Mouse (Mus musculus) brain, embryonic 14.5 days (tissue): ENCODE data around the gene Krt75.

Experiments used
- CTCF ChIP-seq: fragments of 200-500 bp; IDR thresholded peaks from 2 replicates; pipeline ENCODE4 v1.5.1; 2012; ENCODE audit warnings: inconsistent platforms, mild to moderate bottlenecking, moderate library complexity, borderline replicate concordance; ENCODE audit not compliant: insufficient read depth, insufficient read length; ENCODE audit errors: extremely low read depth
- POLR2A ChIP-seq: fragments of 200-500 bp; IDR thresholded peaks from 2 replicates; pipeline ENCODE4 v1.6.1; 2012; ENCODE audit warnings: mild to moderate bottlenecking, inconsistent platforms, borderline replicate concordance; ENCODE audit not compliant: poor library complexity, insufficient read depth, insufficient read length, severe bottlenecking; ENCODE audit errors: extremely low read depth

DNA sequence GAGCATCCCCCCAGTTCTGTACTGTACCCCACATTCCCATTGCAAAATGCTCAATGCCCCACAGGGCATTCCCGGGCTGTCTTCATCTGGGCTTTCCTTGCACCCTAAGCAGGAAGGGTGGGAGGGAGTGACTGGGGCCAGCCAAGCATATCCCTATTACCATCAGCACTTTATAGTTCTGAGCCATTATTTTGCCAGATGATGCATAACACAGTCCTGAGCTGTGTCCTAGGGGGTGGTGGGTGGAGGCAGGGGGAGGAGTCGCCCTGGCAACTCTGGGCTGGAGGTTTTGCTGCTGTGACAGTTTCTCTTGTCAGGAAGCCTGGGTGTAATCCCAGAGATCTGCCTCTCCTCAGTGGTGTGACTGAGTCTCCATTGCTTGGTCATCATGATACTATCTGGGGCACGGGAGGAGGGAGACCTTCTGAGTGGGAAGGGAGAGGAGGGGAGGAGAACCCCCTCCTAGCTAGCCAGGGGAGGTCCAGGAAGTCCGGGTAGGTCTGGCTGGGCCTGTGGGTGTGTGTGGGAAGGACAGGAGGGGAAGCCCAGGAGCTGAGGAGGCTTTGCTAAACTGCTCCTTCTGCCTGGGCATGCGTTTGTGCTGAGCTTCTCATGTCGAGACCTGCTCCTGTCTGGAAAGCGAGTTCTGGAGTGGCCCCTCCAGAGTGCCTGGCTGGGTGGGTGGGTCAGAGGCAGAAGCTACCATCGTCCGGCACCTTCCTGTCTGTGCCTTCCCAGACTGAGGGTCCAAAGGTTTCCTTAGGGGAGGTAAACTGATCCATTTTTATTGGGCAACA lies 37.5 kb downstream of the Krt75 start:
- no peak for TF ChIP-seq CTCF
- TF ChIP-seq POLR2A, result no peak
